Mouse (Mus musculus) heart, embryonic 12.5 days (tissue): ENCODE results near the gene Efhc1. TPM values are rescaled to one million over a fixed set of nuclear protein-coding genes. Genes with fewer than 3 reads are reported as not detected.

ENCODE experiments used
- ATAC-seq: fragments of 200-750 bp; cut with Nextera tagmentation; 2 replicates; pipeline ENCODE4 v1.8.0; 2017; ENCODE audit warnings: moderate TSS enrichment, moderate library complexity; ENCODE audit not compliant: insufficient number of reproducible peaks, low FRiP score
- H3K27ac ChIP-seq: fragments of 300-500 bp; sonication (generic); 2 replicates; pipeline ENCODE4 v1.5.1; 2016; ENCODE audit warnings: mild to moderate bottlenecking, moderate library complexity; ENCODE audit not compliant: poor library complexity, severe bottlenecking
- H3K27me3 ChIP-seq: fragments of 300-500 bp; sonication (generic); replicated peaks from 2 replicates; pipeline ENCODE4 v1.6.1; 2016; ENCODE audit warnings: mild to moderate bottlenecking, moderate library complexity
- H3K36me3 ChIP-seq: fragments of 300-500 bp; sonication (generic); 2 replicates; pipeline ENCODE4 v1.6.1; 2016; ENCODE audit warnings: mild to moderate bottlenecking, moderate library complexity
- H3K4me1 ChIP-seq: fragments of 300-500 bp; sonication (generic); replicated peaks from 2 replicates; pipeline ENCODE4 v1.6.1; 2016; ENCODE audit warnings: mild to moderate bottlenecking
- H3K4me2 ChIP-seq: fragments of 300-500 bp; sonication (generic); 2 replicates; pipeline ENCODE4 v1.6.1; 2016; ENCODE audit warnings: mild to moderate bottlenecking, moderate library complexity
- H3K4me3 ChIP-seq: fragments of 300-500 bp; sonication (generic); 2 replicates; pipeline ENCODE4 v1.5.1; 2016; ENCODE audit warnings: mild to moderate bottlenecking
- H3K9ac ChIP-seq: fragments of 300-500 bp; sonication (generic); 2 replicates; pipeline ENCODE4 v1.6.1; 2016; ENCODE audit warnings: mild to moderate bottlenecking, moderate library complexity
- H3K9me3 ChIP-seq: fragments of 300-500 bp; sonication (generic); replicated peaks from 2 replicates; pipeline ENCODE4 v1.6.1; 2016; ENCODE audit warnings: mild to moderate bottlenecking, moderate library complexity
- WGBS: fragments of 180-500 bp; shearing (Covaris S2); methylation state at CpG from one replicate; pipeline ENCODE4 v1.1.7; 2016; 5-methylcytosine and 5-hydroxymethylcytosine counted together
- polyA plus RNA-seq: library from polyadenylated mRNA; unstranded; fragments of >200 nt; fragmentation: Nextera tagmentation; extraction: Ambion mirVana; gene quantifications from 2 replicates; pipeline ENCODE4 v1.2.1, GENCODE M21; 2016

Gene Efhc1
- polyA plus RNA-seq, result 0.99 and 1.1 TPM in 2 replicates

GRCm38 (mm10) chr1:20951300-20951763 is at the start of gene Efhc1:
TSS of gene Efhc1 (plus strand) at chr1:20951626.
- ATAC-seq, result peak; percentile 95
- H3K36me3 ChIP-seq, result no peaks in the 10 kb centered on the region
- H3K27me3 ChIP-seq, result no peaks in the 10 kb centered on the region
- peak within 1 kb of the TSS; percentile 66 for H3K9ac ChIP-seq
- peak within 1 kb of the TSS; percentile 44; the same call in 1 of the 2 replicates for H3K27ac ChIP-seq
- no peaks in the 10 kb centered on the region for H3K9me3 ChIP-seq
- peaks cover 4% of the 10 kb centered on the region; the same call in 1 of the 2 replicates for H3K4me1 ChIP-seq
- H3K4me3 ChIP-seq, result peak within 1 kb of the TSS; percentile 60
- WGBS, result under 1% methylated on average over 22 of the region's 23 CpGs
- peak within 1 kb of the TSS; percentile 82 for H3K4me2 ChIP-seq

GRCm38 (mm10) chr1:20905501-20906127 is 45.8 kb upstream of the Efhc1 start:
- 85% methylated on average over 8 of the region's 8 CpGs for WGBS

GRCm38 (mm10) chr1:20906128-20906515 is 45.3 kb upstream of the Efhc1 start:
- ATAC-seq, result no peak
- no peak overlapping the region for H3K4me2 ChIP-seq
- no peak overlapping the region for H3K27ac ChIP-seq
- WGBS, result 89% methylated on average over 9 of the region's 9 CpGs
- no peaks in the 10 kb centered on the region for H3K27me3 ChIP-seq
- H3K4me3 ChIP-seq, result no peak overlapping the region
- no peak overlapping the region for H3K9ac ChIP-seq
- H3K4me1 ChIP-seq, result peaks cover 8% of the 10 kb centered on the region; the same call in 1 of the 2 replicates
- H3K36me3 ChIP-seq, result no peaks in the 10 kb centered on the region
- H3K9me3 ChIP-seq, result no peaks in the 10 kb centered on the region

More at GRCm38 (mm10) chr1:20905501-20906127, 45.8 kb upstream of the Efhc1 start:
- H3K4me2 ChIP-seq, result no peak overlapping the region
- H3K4me3 ChIP-seq, result no peak overlapping the region
- no peak overlapping the region for H3K9ac ChIP-seq
- no peak for ATAC-seq
- H3K36me3 ChIP-seq, result no peaks in the 10 kb centered on the region
- no peak overlapping the region for H3K27ac ChIP-seq
- no peaks in the 10 kb centered on the region for H3K9me3 ChIP-seq
- H3K4me1 ChIP-seq, result peaks cover 11% of the 10 kb centered on the region; the same call in 1 of the 2 replicates
- H3K27me3 ChIP-seq, result no peaks in the 10 kb centered on the region

GRCm38 (mm10) chr1:20908541-20908940 is 42.9 kb upstream of the Efhc1 start:
- H3K4me3 ChIP-seq, result no peak overlapping the region
- WGBS, result 45% methylated on average over 4 of the region's 4 CpGs

GRCm38 (mm10) chr1:20912115-20912514 is 39.3 kb upstream of the Efhc1 start:
- peaks cover 3% of the 10 kb centered on the region; the same call in 1 of the 2 replicates for H3K4me1 ChIP-seq
- no peak overlapping the region for H3K27ac ChIP-seq
- no peaks in the 10 kb centered on the region for H3K9me3 ChIP-seq
- H3K9ac ChIP-seq, result no peak overlapping the region
- 48% methylated on average over 2 of the region's 2 CpGs for WGBS
- H3K27me3 ChIP-seq, result no peaks in the 10 kb centered on the region
- no peak overlapping the region for H3K4me3 ChIP-seq
- no peak overlapping the region for H3K4me2 ChIP-seq
- no peak for ATAC-seq
- no peaks in the 10 kb centered on the region for H3K36me3 ChIP-seq

More at GRCm38 (mm10) chr1:20908541-20908940, 42.9 kb upstream of the Efhc1 start:
- H3K9ac ChIP-seq, result no peak overlapping the region
- no peaks in the 10 kb centered on the region for H3K9me3 ChIP-seq
- ATAC-seq, result no peak
- no peak overlapping the region for H3K4me2 ChIP-seq
- H3K27ac ChIP-seq, result no peak overlapping the region
- H3K36me3 ChIP-seq, result no peaks in the 10 kb centered on the region
- H3K4me1 ChIP-seq, result peaks cover 8% of the 10 kb centered on the region
- no peaks in the 10 kb centered on the region for H3K27me3 ChIP-seq

GRCm38 (mm10) chr1:20912527-20913171 is 38.8 kb upstream of the Efhc1 start:
- Histone ChIP-seq H3K4me3 (no peak overlapping the region), H3K27me3 (no peaks in the 10 kb centered on the region), H3K4me1 (peaks cover 3% of the 10 kb centered on the region; the same call in 1 of the 2 replicates), H3K9me3 (no peaks in the 10 kb centered on the region), H3K9ac (no peak overlapping the region; the same call in 1 of the 2 replicates), H3K36me3 (no peaks in the 10 kb centered on the region), H3K27ac (no peak overlapping the region), H3K4me2 (no peak overlapping the region; the same call in 1 of the 2 replicates)
- no peak for ATAC-seq
- 58% methylated on average over 13 of the region's 13 CpGs for WGBS

GRCm38 (mm10) chr1:20914769-20915168 is 36.7 kb upstream of the Efhc1 start:
- Histone ChIP-seq H3K36me3 (no peaks in the 10 kb centered on the region), H3K9me3 (no peaks in the 10 kb centered on the region), H3K27me3 (no peaks in the 10 kb centered on the region), H3K4me3 (no peak overlapping the region), H3K4me1 (no peaks in the 10 kb centered on the region; the same call in 1 of the 2 replicates), H3K27ac (no peak overlapping the region), H3K4me2 (no peak overlapping the region), H3K9ac (no peak overlapping the region)
- ATAC-seq, result no peak
- WGBS, result 85% methylated on average over 3 of the region's 3 CpGs

- 76% methylated on average over 5 of the region's 5 CpGs for WGBS
- Histone ChIP-seq H3K36me3 (no peaks in the 10 kb centered on the region), H3K4me2 (no peak overlapping the region), H3K4me1 (no peaks in the 10 kb centered on the region; the same call in 1 of the 2 replicates), H3K27me3 (no peaks in the 10 kb centered on the region), H3K27ac (no peak overlapping the region), H3K9ac (no peak overlapping the region), H3K9me3 (no peaks in the 10 kb centered on the region), H3K4me3 (no peak overlapping the region)
- no peak for ATAC-seq
These were observed 35.8 kb upstream of the Efhc1 start for GRCm38 (mm10) chr1:20915608-20916007.

- Histone ChIP-seq H3K27ac (no peak overlapping the region), H3K4me3 (no peak overlapping the region), H3K9ac (no peak overlapping the region), H3K27me3 (no peaks in the 10 kb centered on the region), H3K36me3 (no peaks in the 10 kb centered on the region), H3K4me2 (no peak overlapping the region), H3K4me1 (peaks cover under 1% of the 10 kb centered on the region), H3K9me3 (no peaks in the 10 kb centered on the region)
- WGBS, result 71% methylated on average over 6 of the region's 6 CpGs
- ATAC-seq, result no peak
These were observed 33.9 kb upstream of the Efhc1 start for GRCm38 (mm10) chr1:20917496-20918050.

GRCm38 (mm10) chr1:20919728-20920127 is 31.7 kb upstream of the Efhc1 start:
- H3K36me3 ChIP-seq, result no peaks in the 10 kb centered on the region
- no peak overlapping the region for H3K9ac ChIP-seq
- no peak overlapping the region for H3K4me3 ChIP-seq
- H3K27ac ChIP-seq, result no peak overlapping the region
- no peak for ATAC-seq
- no peaks in the 10 kb centered on the region for H3K27me3 ChIP-seq
- H3K9me3 ChIP-seq, result no peaks in the 10 kb centered on the region
- no peak overlapping the region for H3K4me2 ChIP-seq
- WGBS, result 86% methylated on average over 2 of the region's 2 CpGs
- H3K4me1 ChIP-seq, result peaks cover 8% of the 10 kb centered on the region

GRCm38 (mm10) chr1:20921081-20921528 is 30.3 kb upstream of the Efhc1 start:
- no peak overlapping the region for H3K9ac ChIP-seq
- H3K27ac ChIP-seq, result no peak overlapping the region
- ATAC-seq, result no peak
- no peaks in the 10 kb centered on the region for H3K36me3 ChIP-seq
- H3K4me1 ChIP-seq, result peaks cover 10% of the 10 kb centered on the region
- no peak overlapping the region for H3K4me2 ChIP-seq
- no peaks in the 10 kb centered on the region for H3K9me3 ChIP-seq
- 78% methylated on average over 10 of the region's 10 CpGs for WGBS
- H3K27me3 ChIP-seq, result no peaks in the 10 kb centered on the region
- H3K4me3 ChIP-seq, result no peak overlapping the region
